Mouse (Mus musculus) adrenal gland, postnatal 25 days (tissue): Measurements from ENCODE around the gene Notum. TPM values are rescaled to one million over a fixed set of nuclear protein-coding genes. Genes with fewer than 3 reads are reported as not detected.
A peak's percentile ranks its signal among the peaks of the same experiment; 100 is the strongest.

ENCODE experiments used
- DNase-seq: peaks from one replicate; pipeline ENCODE4 v3.0.0; 2021; ENCODE audit warnings: mixed read lengths
- total RNA-seq: library from RNA; stranded (reverse); gene quantifications from 2 replicates; pipeline ENCODE4 v1.2.3, GENCODE M21; 2021

Gene Notum
- total RNA-seq, 1 experiment from 2014 or later, result 12.1 TPM

- DNase-seq, result peak; percentile 93
These were observed 27.2 kb downstream of the Notum start, which contains the start of gene Mafg for GRCm38 (mm10) chr11:120633520-120634343. Mafg (minus strand) TSS chr11:120633600.

DNA sequence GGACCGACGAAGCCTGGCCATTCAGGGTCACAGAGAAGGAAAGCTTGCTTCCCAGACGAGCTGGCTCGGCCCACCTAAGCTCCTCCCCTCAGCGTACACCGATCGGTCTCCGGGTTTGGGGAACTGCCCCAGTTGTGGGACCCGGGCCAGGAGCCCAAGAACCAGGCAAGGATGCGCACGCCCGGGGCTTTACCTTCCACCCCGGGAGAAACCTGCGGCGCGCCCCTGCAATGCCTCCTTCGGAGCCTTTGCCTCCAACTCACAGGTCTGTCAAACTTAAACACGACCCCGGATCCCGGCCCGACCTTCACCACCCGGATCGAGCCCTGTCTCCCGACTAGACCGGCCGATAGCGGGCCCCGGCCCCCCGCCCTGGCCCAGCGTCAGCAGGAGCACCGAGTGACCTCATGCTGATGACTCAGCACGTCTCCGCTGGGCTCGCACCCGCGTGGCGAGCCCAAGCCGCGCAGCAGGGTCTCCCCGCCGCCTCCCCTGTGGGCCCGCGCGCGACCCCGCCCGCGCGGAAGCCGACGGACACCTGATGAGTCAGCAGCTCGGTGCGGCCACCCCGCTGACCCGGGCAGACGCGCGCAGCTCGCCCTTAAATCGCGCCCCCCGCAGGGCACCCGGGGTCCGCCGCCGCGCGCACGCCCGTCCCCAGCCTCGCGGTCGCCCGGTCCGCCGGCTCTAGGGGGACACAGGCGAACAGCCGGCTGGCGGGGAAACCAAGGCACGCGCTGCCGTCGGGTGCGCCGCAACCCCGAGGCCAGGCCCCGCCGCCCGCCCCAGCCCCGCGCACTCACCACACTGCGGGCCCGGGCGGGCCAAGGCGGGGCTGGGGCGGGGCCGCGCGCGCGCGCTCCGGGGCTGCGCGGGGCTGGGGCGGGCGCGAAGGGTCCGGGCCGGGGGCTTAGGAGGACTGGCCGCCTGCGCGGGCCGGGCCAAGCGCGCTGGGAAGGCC is 28.1 kb downstream of the Notum start:
- DNase-seq, result peak; percentile 82

DNA sequence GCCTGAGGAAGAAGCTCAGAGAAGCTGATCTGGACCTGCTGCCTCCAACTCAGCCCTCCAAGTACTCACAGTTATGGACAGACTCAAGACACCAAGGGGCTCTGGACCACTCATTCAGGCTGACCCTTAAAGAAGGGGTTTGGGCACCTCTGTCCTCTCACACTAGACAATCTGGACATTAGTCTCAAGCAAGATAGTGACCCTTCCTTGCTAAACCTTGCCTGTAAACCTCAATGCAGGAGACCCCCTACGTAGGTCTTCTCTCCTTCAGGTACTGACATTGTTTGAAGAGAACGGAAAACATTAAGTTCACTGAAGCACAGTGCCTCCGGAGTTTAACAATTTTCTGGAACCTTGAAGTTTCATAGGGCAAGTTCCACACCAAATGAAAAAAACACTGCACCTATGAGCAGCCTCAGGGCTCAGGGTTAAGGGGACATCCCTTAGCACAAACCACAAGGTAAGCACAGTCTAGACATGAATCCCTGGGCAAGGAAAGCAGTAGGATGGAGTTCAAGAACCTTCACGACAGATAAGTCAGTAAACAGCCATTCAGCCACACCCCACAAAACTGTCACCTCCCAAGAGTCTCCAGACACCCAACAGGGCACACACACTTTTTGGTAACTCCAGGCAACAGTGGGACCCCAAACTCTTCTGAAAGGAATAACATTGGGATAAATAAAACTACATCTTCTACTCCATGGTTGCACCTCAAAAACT is 29.1 kb downstream of the Notum start:
- no peak for DNase-seq

- DNase-seq, result no peak
These were observed 29.9 kb downstream of the Notum start for GRCm38 (mm10) chr11:120630881-120631725.

- DNase-seq, result no peak
These were observed 30.5 kb downstream of the Notum start for GRCm38 (mm10) chr11:120630401-120630871.

DNA sequence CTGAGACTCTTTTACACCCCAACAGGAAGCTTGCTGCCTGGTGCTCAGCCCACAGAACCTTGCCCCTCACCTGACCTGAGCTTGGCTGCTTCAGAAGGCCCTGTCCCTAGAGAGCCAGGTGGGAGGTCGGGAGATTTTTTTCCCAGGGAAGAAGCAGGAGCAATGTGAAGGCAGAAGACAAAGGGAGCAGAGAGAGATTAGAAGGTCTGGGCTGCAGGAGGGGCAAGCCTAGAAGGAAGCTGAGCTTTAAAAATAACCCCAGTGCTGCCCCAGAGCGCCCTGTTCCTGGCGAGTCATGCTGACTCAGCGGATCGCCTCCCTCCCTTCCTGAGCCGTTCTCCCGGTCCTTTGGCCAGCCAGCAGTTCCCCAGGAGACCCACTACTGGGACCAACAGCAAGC is 31.1 kb downstream of the Notum start:
- DNase-seq, result peak; percentile 69

- peak; percentile 52 for DNase-seq
These were observed 31.6 kb downstream of the Notum start for GRCm38 (mm10) chr11:120629341-120629730.

DNA sequence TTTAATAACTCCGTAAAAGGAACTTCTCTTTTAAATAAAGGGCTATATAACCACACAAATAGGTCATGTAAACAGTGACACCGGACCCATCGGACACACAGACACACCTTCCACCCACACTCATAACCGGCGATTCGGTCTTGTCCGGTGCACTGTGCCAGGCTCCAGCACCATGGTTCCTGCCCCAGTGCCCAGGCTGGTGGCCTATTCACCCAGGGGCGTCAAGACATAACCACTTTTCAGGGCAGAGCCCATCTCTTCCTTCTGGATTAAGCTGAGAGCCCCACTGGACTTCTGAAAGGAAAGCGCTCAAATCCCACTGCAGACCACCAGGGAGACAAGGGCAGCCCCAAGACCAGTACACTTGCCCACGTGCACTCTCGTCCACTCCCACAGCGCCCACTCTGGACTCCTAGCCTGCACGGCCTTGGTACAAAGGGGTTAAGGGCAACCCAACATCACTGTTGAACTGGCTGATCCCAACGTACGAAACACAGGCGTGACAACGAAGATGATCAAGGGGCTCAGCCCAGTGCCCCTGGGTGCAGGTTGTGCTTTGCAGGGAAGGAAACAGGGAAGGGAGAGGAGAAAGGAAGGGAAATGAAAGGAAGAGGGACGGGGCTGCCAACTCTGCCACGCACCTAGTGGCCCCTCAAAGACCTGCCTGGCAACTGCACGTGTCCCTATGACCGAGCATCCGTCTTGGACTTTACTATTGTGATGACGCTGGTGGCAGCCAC is 32.2 kb downstream of the Notum start:
- DNase-seq, result no peak

- DNase-seq, result no peak
These were observed 33.3 kb downstream of the Notum start for GRCm38 (mm10) chr11:120627468-120628300.

- DNase-seq, result no peak
These were observed 34.0 kb downstream of the Notum start for GRCm38 (mm10) chr11:120626785-120627467.

- DNase-seq, result no peak
These were observed 35.7 kb downstream of the Notum start, which contains the start of gene Sirt7 for GRCm38 (mm10) chr11:120625152-120625775. Sirt7 (minus strand) TSS chr11:120625240.

GRCm38 (mm10) chr11:120624680-120625111 is 36.3 kb downstream of the Notum start:
- DNase-seq, result peak; percentile 90

DNA sequence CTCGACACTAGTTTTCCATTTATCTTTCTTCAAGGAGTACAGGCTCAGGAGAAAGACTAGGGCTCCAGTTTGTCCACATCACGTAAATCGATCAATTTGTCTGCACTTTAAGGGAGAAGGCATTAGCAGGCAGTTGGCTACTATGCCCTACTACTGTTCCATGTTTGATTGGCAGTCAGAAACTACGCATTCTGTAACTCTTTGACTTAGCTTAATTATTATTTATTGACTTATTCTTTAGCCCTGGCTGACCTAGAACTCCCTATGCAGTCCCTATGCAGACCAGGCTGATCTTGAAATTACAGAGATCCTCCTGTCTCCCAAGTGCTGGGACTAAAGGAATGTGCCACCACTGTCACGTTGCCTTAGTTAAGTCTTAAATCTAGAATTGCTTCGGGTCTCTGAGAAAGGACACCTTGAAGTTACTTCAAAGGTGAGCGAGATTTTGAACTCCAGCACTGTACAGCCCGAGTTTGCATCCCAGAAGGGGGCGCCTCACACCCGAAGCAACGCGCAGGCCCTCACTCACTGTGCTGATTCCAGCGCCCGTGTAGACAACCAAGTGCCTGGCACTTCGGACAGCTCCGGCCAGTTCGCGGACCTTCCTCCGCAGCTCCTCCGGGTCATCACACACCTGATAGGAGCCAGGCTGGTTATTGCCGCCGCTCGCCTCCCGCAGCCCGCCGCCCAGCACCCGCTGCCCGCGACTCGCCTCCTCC is 36.9 kb downstream of the Notum start:
- DNase-seq, result peak; percentile 77

GRCm38 (mm10) chr11:120622805-120623204 is 38.2 kb downstream of the Notum start:
- DNase-seq, result peak; percentile 43

- no peak for DNase-seq
These were observed 40.8 kb downstream of the Notum start for GRCm38 (mm10) chr11:120620195-120620594.

GRCm38 (mm10) chr11:120618619-120619535 is 42.1 kb downstream of the Notum start:
- DNase-seq, result no peak
